ENCODE assay signal across 11 mouse cellular contexts in the genomic region with DNA sequence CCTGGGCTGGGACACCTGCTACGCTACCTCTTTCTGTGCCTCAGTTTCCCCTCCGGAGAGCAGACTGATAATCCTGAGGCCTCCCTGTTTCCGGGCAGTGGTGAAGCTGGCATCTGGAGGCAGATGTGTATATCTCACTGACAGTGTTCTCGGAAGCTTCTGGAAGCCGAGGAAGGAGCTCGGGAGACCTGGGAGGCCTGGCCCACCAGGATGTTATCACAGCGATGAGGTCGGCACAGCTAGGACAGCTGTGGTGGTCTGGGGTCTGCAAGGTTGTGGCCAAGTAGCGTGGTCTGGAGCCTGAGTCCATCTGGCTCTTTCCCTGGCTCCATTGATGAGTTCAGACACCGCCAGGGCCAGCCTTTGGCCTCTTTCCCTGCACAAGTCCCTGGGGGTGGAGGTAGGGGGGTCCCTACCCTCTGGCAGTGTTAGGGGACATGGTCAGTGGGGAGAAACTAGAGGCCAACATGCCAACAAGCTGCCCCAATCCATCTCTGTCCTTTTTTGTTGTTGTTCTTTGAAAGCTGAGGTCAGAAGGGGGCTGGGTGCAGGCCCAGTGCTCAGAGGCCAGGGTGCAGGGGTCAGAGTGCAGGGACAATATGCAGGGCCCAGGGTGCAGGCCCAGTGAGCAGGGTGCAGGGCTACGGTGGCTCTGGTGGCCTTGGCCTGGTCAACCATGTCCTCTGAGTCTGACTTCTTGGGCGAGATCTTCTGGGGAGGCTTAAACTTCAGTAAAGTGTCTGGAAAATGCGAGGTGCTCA. TPM values are rescaled to one million over a fixed set of nuclear protein-coding genes. Genes with fewer than 3 reads are reported as not detected.
DNase-seq lines count a peak whose midpoint lies in the region; ATAC-seq and TF ChIP-seq lines count a peak whose summit lies in the region.
"Had no signal": no experiment of that assay in that cellular context is flagged by ENCODE, and none has a peak within 500 bp of the region (broad histone marks: within the 10 kb centered on the region; RNA-seq: fewer than 3 reads in every experiment).

No protein-coding gene starts in this region.

- 0 out of 2 replicates have a peak, but pooled peaks cover 8% of the 10 kb centered on the region for H3K27me3 ChIP-seq in intestine, embryonic 15.5 days (replicated peaks)
- 0 out of 2 replicates have a peak, but pooled peaks cover 8% of the 10 kb centered on the region for H3K27me3 ChIP-seq in intestine, postnatal 0 days (replicated peaks; ENCODE audit: control insufficient read depth, insufficient read depth, low read length)
- no peaks in the 10 kb centered on the region for H3K27me3 ChIP-seq in embryonic facial prominence, embryonic 11.5 days (ENCODE audit: control insufficient read depth, insufficient read depth, low read length)
- H3K27me3 ChIP-seq in liver, adult 2 months (ENCODE audit: control insufficient read depth, insufficient read depth, low read length): no peaks in the 10 kb centered on the region

- no peak for ATAC-seq in intestine, embryonic 15.5 days
- ATAC-seq in intestine, postnatal 0 days: no peak
- ATAC-seq in embryonic facial prominence, embryonic 11.5 days (replicated peaks; ENCODE audit: insufficient number of reproducible peaks, low FRiP score, low TSS enrichment, low read depth): no peak

- peak overlapping the region; percentile 20; the same call in 1 of the 2 replicates for H3K27ac ChIP-seq in intestine, embryonic 15.5 days
- no peak overlapping the region for H3K27ac ChIP-seq in intestine, postnatal 0 days (ENCODE audit: low read depth, low read length)
- H3K27ac ChIP-seq in embryonic facial prominence, embryonic 11.5 days (replicated peaks; ENCODE audit: low read depth, low read length): peak overlapping the region; percentile 85
- peak overlapping the region; percentile 82 for H3K27ac ChIP-seq in liver, adult 2 months (replicated peaks; ENCODE audit: insufficient read depth, low read depth, low read length)

- peaks cover 27% of the 10 kb centered on the region for H3K4me1 ChIP-seq in intestine, embryonic 15.5 days (replicated peaks)
- H3K4me1 ChIP-seq in intestine, postnatal 0 days (replicated peaks; ENCODE audit: control insufficient read depth, insufficient read depth, low read length): no peaks in the 10 kb centered on the region; the same call in 1 of the 2 replicates
- peaks cover 27% of the 10 kb centered on the region for H3K4me1 ChIP-seq in embryonic facial prominence, embryonic 11.5 days (ENCODE audit: control insufficient read depth, insufficient read depth, low read length)
- peaks cover 9% of the 10 kb centered on the region for H3K4me1 ChIP-seq in liver, adult 2 months (ENCODE audit: control insufficient read depth, insufficient read depth, low read length)

- 77% methylated on average over 13 of the region's 13 CpGs for WGBS in intestine, embryonic 15.5 days
- WGBS in intestine, postnatal 0 days: 79% methylated on average over 13 of the region's 13 CpGs
- WGBS in embryonic facial prominence, embryonic 11.5 days: 60% methylated on average over 13 of the region's 13 CpGs
- 52% methylated on average over 13 of the region's 13 CpGs for WGBS in liver, adult 2 months

- H3K79me2 ChIP-seq in liver, adult 2 months (ENCODE audit: control insufficient read depth, insufficient read depth, low read length): 0 out of 2 replicates have a peak, but pooled peaks cover 4% of the 10 kb centered on the region

- H3K36me3 ChIP-seq in intestine, embryonic 15.5 days: no peaks in the 10 kb centered on the region
- H3K36me3 ChIP-seq in intestine, postnatal 0 days (ENCODE audit: control insufficient read depth, insufficient read depth): no peaks in the 10 kb centered on the region
- H3K36me3 ChIP-seq in embryonic facial prominence, embryonic 11.5 days (replicated peaks; ENCODE audit: control insufficient read depth, insufficient read depth, low read depth, low read length): no peaks in the 10 kb centered on the region
- H3K36me3 ChIP-seq in liver, adult 2 months (ENCODE audit: control insufficient read depth, insufficient read depth, low read length): no peaks in the 10 kb centered on the region

- no peak for TF ChIP-seq CTCF in intestine, postnatal 0 days (IDR thresholded peaks at IDR 0.05; ENCODE audit: low read depth)
- TF ChIP-seq CTCF in liver, adult 2 months (IDR thresholded peaks at IDR 0.05; ENCODE audit: low read depth, low read length): no peak

- H3K9me3 ChIP-seq in intestine, embryonic 15.5 days: no peaks in the 10 kb centered on the region
- no peaks in the 10 kb centered on the region for H3K9me3 ChIP-seq in intestine, postnatal 0 days (ENCODE audit: control insufficient read depth)
- H3K9me3 ChIP-seq in embryonic facial prominence, embryonic 11.5 days (replicated peaks; ENCODE audit: control insufficient read depth, low read length): no peaks in the 10 kb centered on the region

- H3K4me2 ChIP-seq in intestine, embryonic 15.5 days (replicated peaks): no peak overlapping the region
- H3K4me2 ChIP-seq in intestine, postnatal 0 days (replicated peaks; ENCODE audit: low read depth): no peak overlapping the region
- no peak overlapping the region for H3K4me2 ChIP-seq in embryonic facial prominence, embryonic 11.5 days (ENCODE audit: low read depth, low read length)

- no peak for TF ChIP-seq POLR2A in liver, adult 2 months (IDR thresholded peaks at IDR 0.05; ENCODE audit: extremely low read depth, insufficient read depth, low read length)

- peak; percentile 22 for DNase-seq in embryo, embryonic 10 days (ENCODE audit: low spot score)
- no peak for DNase-seq in embryo, embryonic 9.5 days (ENCODE audit: extremely low spot score)
- DNase-seq in embryonic facial prominence, embryonic 11.5 days (ENCODE audit: low spot score): no peak
- peak; percentile 89 for DNase-seq in liver, adult 2 months (ENCODE audit: extremely low read depth, low read depth, low spot score)
- no peak for DNase-seq in adrenal gland, adult (ENCODE audit: inconsistent age in 2 of 2, low spot score in 1 of 2)
- no peak for DNase-seq in ovary, adult 18-20 months (ENCODE audit: low spot score)
- DNase-seq: lung, postnatal 10 days; midbrain, embryonic 14.5 days; thymus, adult 18-20 months had no signal

- H3K9ac ChIP-seq in intestine, embryonic 15.5 days: no peak overlapping the region
- no peak overlapping the region for H3K9ac ChIP-seq in intestine, postnatal 0 days (ENCODE audit: low read depth, low read length)
- no peak overlapping the region for H3K9ac ChIP-seq in embryonic facial prominence, embryonic 11.5 days (replicated peaks; ENCODE audit: low read length)
- peak overlapping the region; percentile 12; the same call in 1 of the 2 replicates for H3K9ac ChIP-seq in liver, adult 2 months (ENCODE audit: low read depth, low read length)

- H3K4me3 ChIP-seq in intestine, embryonic 15.5 days (replicated peaks): no peak overlapping the region
- no peak overlapping the region for H3K4me3 ChIP-seq in intestine, postnatal 0 days (ENCODE audit: low read depth, low read length)
- H3K4me3 ChIP-seq in embryonic facial prominence, embryonic 11.5 days (ENCODE audit: low read depth, low read length): no peak overlapping the region
- H3K4me3 ChIP-seq in liver, adult 2 months (ENCODE audit: insufficient read depth, low read depth, low read length): peak overlapping the region; percentile 22

RNA-seq across cellular contexts. Expression of gene Snai1, which starts 26.7 kb away (rescaled TPM):
- polyA plus RNA-seq in intestine, embryonic 15.5 days (2015; fragmentation: Nextera tagmentation; extraction: Ambion mirVana): 14.3 and 16.1 TPM in 2 replicates
- 5.4 and 8.0 TPM in 2 replicates for polyA plus RNA-seq in intestine, postnatal 0 days (2015; fragmentation: Nextera tagmentation; extraction: Ambion mirVana)
- 66.8 and 76.2 TPM in 2 replicates for polyA plus RNA-seq in embryonic facial prominence, embryonic 11.5 days (2014; fragmentation: Nextera tagmentation; extraction: Ambion mirVana)
- 0.13 and 0.18 TPM in 2 replicates for total RNA-seq in liver, adult 2 months (2014; rRNA removed)
- polyA plus RNA-seq in liver, adult 2 months (2012; rRNA removed): 2.2 and 2.7 TPM in 2 replicates

Comparison
In these comparisons a context has a peak if more than half of its experiments do, and no peak if none do; other contexts are left out.
1. DNase-seq: peak in embryo, embryonic 10 days (single experiment) and liver, adult 2 months (single experiment); none in embryo, embryonic 9.5 days (single experiment), embryonic facial prominence, embryonic 11.5 days (single experiment), adrenal gland, adult (0 of 2) and ovary, adult 18-20 months (single experiment).